Mouse (Mus musculus) mouse trophoblast stem cell (cell line): ENCODE measurements around the gene Olfr49.

ENCODE experiments used
- in situ Hi-C, 2 experiments: fragments of 300-500 bp; cut with MseI, MboI; formaldehyde crosslinking; loops; 2 replicates in 1 of 2; 3 replicates in 1 of 2; pipeline ENCODE4 v1.15.1; 2025

Olfr49 gene

DNA sequence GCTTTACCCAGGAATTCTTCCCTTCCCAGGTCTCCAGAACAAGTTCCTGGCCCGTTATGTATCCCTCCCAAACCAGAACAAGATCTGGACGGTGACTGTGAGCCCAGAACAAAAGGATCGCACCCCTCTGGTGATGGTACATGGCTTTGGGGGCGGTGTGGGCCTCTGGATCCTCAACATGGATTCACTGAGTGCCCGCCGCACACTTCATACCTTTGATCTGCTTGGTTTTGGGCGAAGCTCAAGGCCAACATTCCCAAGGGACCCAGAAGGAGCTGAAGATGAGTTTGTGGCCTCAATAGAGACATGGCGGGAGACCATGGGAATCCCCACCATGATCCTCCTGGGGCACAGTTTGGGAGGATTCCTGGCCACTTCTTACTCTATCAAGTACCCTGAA, 22.1 kb downstream of the Olfr49 start:
- in situ Hi-C loops = no loop called here

DNA sequence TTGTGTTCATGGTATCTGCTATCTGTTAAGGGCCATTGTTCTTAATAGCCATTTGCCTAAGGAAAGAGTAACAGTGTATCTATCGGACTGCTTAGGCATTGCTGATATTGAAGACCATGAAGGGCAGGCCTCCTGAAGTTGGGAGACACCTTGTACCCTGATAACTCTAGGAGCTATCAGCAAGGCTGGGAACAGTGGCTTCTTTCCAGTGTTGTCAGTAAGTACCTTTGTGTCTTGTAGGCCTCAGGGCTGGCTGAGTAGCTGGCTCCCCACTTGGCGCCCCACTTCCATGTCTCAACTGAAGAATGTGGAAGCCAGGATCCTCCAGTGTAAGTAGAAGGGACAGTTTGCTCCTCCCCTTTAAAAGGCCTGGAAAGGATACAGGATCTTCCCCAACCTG, 23.4 kb downstream of the Olfr49 start:
- in situ Hi-C loops = no loop called here

DNA sequence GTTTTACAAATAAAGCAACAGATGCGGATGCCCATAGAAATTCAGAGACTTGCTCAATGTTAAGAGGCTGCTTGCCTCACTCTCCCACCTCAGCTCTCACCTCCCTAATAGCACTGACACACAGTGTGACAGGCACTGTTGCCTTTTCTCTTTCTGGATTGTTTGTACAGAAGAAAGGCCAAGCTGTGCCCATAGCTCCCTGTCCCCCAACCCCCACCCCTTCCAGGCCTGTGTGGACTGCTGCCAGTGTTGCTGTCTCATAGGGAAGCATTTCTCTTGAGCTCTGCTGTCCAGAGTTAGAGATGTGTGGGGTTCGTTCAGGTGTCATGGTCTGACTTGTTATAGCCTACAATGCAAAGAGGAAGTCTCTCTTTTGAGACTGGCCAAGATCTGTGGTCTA, 24.5 kb downstream of the Olfr49 start:
- in situ Hi-C loops = no loop called here

DNA sequence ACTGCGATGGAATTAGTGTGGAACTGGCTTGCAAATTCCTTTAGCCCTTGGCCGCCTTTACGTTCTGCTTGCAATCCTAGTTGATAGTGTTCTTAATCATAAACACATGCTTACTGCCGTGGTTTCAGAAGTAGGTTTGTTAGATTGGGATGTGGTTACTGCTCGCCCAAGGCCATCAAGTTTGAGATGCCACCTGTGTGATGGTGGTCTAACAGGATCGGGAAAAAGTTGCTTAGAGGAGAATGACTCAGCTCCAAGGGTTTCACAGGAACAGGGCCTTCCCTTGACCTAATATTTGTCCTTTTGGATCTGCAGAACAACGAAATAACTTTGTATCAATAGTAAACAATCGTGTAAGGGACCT, 25.0 kb downstream of the Olfr49 start:
- in situ Hi-C loops = no loop called here

DNA sequence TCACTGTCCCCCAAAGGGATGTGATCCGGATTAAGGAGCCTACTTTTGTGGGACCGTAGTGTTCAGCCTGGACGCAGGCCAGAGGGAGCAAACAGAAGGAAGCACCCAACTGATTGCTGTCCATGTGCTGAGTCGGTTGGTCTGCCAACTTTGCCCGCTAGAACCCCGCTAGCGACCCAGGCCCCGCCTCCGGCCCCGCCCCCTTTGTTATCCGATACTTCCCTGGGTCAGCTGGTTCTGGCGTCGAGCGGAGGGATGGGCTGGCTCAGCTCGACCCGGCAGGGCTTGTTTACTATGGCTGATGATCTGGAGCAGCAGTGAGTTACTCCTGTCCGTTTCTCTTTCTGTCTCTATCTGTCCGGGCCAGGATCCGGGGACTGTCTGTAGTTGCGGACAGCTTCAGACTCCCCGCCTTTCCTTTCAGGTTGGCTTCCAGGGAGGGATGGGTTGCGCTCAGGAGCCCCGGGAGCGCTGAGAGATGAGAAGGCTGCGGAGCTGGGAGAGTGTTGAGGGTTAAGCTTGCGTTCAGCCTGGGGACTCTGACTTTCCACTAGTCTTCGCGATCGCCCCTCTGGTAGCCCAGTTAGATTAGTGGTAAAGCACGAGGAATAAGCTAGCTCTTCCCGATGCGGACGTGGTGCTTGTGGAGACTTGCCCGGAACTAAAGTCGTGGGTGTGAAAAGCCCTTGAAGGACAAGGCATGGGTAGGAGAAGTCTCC, 25.6 kb downstream of the Olfr49 start:
- in situ Hi-C loops = no loop called here

DNA sequence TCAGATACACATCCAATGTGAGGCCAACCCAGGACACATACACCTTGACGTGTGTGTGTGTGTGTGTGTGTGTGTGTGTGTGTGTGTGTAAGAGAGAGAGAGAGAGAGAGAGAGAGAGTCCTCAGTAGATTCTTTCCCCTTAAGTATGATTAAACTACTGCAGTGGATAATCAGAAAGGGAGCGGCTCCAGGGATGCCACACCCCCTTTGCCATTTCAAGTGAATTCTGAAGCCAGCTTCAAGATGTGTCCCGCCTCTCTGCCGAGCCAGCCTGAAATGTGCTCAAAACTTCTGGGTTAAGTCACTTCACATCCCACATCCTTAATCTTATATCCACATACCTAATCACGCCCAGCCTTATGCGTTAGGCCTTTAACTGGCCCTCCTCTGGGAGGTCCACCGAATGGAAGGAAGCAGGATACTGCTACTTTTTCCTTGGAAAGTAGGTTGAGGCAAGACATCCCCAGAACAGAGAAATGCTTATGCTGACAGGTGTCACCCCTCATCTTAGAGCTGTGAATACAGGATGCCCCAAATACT, 26.5 kb downstream of the Olfr49 start:
- in situ Hi-C loops = no loop called here

DNA sequence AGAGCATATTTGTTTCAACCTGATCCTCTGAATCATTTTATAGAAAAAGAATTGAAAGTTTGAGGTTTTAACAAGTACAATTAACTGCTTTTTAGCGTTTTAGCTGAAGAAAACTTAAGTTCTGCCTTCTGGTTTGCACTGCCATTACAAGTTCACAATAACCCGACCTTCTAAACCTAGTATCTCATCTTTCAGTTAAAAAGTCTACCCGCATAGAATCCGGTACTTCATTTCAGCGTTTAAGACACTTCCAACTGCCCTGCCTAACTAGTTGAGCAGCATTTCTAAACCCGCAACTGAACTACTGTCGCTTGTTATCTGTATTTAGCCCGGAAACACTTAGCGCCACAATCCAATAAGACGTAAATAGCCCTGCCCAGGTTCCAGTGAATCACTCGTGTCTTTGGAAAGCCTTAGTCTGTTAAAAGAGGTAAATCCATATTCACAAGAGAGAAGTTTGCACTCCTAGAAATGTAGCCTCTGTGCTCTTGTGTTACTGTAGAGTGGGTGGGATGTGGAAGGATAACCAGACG, 30.0 kb downstream of the Olfr49 start:
- in situ Hi-C loops = no loop called here

DNA sequence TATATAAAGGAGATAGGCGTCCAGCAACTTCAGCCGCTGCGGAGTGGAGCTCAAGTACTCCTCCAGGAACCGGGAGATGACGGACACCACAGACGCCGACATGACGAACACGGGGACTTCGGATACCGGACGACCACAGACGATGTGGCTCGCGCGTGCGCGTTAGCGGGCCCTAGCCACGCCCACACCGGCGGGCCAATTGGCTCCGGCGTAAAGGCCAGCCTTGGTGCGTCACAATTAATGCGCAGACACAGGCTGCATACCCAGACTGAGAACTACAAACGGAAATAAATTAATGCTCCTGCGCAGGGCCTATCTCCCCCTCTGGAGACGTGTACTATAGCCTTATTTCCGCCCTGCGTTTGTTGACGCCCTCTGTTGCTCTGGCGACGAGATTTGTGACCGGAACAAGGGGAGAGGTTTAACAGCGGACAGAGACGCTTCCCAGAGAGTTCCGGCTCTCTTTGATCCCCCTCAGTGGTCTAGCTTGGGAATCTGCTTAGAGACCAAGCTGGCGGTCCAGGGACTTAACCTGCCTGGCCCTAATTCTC, 30.9 kb downstream of the Olfr49 start, which contains the start of the genes Dad1 and Abhd4:
Gene Dad1 (minus strand): TSS at position 364 of the 551 bp plus-strand sequence.
Gene Abhd4 (plus strand): TSS at position 448 of the 551 bp plus-strand sequence.
- in situ Hi-C loops = no loop called here

DNA sequence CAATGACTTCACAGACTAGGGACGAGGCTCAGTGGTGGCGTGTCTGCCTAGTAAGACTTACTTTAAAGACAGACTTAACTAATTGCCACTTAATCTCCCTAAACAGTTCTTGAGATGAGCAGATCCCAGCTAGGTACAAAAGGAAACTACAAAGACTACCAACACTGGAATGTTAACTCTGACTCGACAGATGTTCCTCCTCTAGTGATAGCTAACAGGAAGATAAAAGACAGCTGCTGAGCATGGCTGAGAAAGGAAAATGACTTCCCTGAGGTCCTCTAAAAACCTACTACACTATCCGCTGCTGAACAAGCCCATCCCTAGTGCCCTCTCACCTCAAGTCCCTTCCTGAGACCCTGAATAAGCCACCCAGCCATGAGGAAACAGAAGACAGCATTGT, 34.6 kb downstream of the Olfr49 start:
- in situ Hi-C loops = no loop called here

DNA sequence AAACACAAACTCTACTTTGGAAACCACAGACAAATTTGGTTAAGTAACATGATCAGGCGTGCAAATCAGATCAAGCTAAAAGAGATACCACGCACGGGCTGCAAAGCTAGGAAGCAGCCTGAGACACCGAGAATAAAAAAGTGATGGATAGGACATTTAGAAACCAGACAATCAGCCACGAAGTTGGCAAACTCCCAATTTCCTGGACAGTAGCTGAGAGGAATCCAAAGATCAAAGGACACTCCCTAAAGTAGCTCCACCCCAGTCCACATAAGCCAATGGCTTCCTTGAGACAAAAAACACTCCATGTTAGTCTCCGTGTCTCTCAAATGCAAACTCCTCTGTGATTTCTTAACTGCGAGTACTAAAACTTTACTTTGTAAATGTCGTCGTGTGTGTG, 35.4 kb downstream of the Olfr49 start:
- in situ Hi-C loops = loop anchor here (10.0 to 25.0 kb wide), 2 partner anchors 85 to 163 kb away; partner anchors contain the start of gene Slc7a7 (in 1 of the 2)

DNA sequence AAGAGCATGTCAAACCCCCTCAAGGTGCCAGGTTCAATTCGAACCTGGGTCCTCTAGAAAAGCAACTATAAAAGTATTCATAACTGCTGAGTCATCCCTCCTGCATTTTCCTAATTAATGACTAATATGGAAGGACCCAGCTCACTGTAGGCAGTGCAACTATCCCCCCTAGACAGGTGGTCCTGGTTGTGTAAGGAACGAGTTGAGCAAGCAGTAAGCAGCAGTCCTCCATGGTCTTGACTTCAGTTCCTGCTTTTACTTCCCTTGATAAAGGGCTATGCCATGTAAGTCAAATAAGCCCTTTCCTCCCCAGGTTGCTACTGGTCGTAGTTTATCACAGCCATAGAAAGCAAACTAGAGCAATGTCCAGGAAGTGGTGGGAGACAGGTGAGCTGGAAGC, 38.5 kb downstream of the Olfr49 start:
- in situ Hi-C loops = loop anchor here (10.0 to 25.0 kb wide), 2 partner anchors 89 to 166 kb away; partner anchors contain the start of gene Slc7a7 (in 1 of the 2)

DNA sequence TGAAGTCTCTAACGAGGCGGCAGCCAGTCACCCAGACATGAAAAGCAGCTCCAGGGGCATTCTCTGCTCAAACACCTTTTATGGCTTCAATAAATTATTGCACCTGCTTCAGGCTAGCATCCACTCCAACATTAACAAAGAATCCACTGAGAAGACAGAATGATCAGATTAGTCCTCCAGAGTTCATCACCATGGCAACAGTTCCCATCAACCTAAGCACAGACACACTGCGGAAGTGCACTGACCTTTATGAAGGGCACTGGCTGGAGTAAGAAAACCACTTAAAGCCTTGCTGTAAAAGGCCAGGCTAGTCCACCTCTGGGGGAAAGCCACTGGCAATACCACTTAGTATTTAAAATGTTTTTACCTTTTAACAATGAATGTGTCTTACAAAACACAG, 40.6 kb downstream of the Olfr49 start:
- in situ Hi-C loops = loop anchor here (10.0 to 25.0 kb wide), 2 partner anchors 91 to 168 kb away; partner anchors contain the start of gene Slc7a7 (in 1 of the 2)

DNA sequence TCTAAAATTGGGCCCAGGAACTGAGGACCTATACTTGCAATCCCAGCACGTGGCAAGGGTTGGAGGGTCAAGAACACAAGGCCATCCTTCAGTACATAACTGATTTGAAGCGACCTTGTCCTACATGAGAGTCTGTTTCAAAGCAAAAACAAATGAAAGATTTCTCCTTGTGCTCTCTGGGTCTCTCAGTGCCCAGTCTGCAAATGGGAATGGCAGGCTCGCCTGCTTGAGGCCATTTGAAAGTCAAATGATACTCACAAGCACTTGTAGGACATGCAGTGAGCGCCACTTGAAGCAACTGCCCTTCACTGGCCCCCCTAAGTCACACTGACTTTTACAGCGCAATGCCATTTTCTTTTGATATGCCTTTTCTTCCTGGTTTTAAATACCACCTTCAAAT, 44.2 kb downstream of the Olfr49 start:
- in situ Hi-C loops = loop anchor here (10.0 to 25.0 kb wide), 2 partner anchors 94 to 172 kb away; partner anchors contain the start of gene Slc7a7 (in 1 of the 2)

DNA sequence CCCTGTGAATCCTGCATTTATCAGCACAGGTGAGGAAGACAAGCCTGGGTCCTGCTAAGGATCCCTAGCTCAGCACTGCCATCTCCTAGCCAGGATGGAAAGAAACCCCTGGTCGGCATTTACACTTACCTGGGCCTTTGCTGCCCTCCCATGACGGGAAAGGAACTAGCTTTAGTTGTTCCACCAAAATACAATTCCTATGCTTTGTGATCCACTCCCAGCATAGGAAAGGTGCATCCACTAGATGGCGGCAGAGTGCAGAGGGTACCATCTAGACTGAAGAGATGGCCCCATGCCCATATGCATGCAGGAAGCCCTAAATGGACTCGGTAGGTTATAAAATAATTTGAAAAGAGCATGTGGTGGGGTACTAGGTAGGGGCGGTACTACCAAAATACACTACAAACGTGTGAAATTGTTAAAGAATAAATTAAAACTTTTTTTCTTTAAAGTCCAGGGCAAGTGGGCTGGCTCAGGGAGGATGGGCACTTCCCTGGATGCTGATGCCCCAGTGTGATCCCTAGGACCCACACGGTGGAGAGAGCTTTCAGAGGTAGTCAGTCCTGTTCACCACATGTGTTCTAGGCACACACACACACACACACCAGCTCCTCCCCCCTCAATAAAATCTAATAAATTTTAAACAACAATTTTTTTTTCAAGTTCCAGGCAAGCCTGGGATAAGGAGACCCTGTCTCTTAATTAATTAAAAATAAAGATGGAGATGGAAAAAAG, 45.6 kb downstream of the Olfr49 start:
- in situ Hi-C loops = loop anchor here in 1 of 2 experiments (25.0 kb wide), 1 partner anchor 173 kb away; the partner anchor contains the start of gene Slc7a7

DNA sequence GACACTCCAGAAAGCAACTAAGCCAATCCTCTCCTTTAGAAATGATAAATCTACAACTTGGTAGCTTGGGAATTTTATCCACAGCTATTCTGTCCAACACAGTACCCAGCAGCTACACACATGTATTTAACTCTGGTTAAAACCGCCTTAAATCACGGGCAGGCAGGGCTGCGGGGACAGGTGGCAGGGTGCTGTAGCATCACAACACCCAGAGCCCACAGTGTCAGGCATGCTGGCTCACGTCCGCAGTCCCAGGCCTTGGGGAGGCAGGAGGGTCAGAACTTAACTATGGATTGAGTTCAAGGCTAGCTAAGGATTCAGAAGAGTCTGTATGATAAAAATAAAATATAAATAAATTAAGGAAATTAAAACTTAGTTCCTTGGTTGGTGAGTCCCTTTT, 47.9 kb downstream of the Olfr49 start:
- in situ Hi-C loops = loop anchor here in 1 of 2 experiments (25.0 kb wide), 1 partner anchor 175 kb away; the partner anchor contains the start of gene Slc7a7

DNA sequence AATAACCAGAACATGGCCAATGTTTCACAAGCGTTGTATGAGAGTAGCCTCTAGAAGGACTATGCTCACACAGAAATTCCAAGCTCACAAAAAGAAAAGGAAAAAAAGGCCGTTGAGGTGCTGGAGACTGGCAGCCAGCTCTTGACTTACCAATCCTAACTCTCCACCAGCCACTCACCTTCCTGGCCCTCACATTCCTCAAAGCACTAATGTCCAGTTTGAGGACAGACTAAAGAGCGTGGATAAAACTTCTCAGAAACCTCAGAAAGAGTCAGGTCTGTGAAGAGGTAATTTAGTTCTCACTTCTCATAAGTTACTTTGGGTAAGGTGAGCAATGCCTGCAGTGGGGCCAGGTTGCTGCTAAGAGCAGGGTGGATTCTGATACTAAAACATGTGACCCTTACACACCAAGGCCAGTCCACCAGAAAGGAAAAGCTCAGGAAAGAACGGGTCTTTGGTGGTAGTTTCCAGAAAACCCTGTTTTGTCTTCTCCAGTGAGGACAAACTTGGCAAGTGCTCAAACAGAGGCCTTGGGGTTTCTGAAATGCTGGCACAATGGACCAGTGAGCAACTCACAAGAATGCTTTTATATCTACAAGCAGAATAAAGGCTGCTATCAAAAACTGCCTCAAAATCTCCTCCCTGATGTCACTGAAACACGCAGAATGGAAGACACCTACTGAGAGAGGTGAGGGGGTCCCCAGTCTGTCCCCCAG, 48.8 kb downstream of the Olfr49 start:
- in situ Hi-C loops = loop anchor here in 1 of 2 experiments (25.0 kb wide), 1 partner anchor 176 kb away; the partner anchor contains the start of gene Slc7a7

DNA sequence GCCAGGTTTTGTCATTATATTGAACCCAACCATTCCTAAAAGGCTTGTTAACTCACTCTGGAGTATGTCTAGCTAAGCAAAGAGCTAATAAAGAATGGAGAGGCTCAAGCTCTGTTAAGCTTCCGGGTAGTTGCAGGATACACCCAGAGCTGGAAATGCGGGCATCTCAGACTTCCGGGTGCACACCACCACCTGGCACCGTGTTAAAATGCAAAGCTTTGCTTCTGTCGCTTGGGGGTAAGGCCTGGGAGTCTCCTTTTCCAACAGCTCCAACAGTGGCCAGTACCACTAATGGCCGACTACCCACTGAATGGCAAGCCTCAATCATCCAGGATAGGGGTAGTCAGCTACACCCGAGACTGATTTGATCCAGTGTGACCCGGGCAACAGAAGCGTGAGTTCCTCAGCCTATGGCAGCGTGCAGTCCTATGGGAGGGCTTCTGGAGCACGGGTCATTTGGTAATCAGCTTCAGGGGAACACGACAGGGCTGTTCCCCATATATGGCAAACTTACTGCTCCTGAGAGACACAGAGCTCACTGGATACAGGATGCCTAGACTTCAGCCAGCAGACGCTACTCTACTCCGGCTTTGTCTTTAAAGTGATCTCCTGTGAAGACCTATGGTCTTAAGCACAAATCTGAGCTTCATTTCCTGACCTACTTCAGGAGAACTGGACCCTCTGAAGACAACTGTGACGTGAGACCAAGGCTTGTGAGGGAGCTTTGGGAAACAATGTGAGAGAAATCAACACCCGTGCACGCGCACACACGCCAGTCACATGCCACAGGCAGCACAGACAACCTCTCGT, 50.3 kb downstream of the Olfr49 start:
- in situ Hi-C loops = loop anchor here in 1 of 2 experiments (25.0 kb wide), 1 partner anchor 178 kb away; the partner anchor contains the start of gene Slc7a7

DNA sequence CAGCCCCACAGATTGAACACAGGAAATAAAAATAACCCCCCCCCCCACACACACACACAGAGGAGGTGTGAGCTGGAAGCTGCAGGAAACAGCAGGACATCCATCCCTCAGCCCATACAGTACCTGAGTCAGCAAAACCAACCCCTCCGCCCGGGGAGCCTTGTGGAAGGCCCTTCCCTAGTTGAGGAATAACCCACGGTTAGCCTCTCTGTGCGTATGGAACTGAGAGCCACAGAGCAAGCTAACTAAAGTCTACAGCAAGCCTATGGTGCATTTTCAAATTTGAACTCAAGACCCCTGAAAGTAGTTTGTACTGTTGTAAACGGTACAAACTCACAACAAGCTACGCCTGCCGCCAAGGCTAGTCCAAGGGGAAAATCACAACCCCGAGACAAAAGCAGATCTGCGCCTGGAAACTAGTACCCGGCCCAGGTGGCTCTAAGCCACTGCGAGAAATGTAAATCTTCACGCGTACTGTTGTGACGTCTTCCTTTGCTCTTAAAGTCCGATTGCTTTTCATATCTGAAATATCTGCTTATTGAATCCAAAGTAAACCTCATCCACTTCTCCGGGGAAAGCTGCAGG, 51.1 kb downstream of the Olfr49 start:
- in situ Hi-C loops = loop anchor here in 1 of 2 experiments (25.0 kb wide), 1 partner anchor 179 kb away; the partner anchor contains the start of gene Slc7a7

DNA sequence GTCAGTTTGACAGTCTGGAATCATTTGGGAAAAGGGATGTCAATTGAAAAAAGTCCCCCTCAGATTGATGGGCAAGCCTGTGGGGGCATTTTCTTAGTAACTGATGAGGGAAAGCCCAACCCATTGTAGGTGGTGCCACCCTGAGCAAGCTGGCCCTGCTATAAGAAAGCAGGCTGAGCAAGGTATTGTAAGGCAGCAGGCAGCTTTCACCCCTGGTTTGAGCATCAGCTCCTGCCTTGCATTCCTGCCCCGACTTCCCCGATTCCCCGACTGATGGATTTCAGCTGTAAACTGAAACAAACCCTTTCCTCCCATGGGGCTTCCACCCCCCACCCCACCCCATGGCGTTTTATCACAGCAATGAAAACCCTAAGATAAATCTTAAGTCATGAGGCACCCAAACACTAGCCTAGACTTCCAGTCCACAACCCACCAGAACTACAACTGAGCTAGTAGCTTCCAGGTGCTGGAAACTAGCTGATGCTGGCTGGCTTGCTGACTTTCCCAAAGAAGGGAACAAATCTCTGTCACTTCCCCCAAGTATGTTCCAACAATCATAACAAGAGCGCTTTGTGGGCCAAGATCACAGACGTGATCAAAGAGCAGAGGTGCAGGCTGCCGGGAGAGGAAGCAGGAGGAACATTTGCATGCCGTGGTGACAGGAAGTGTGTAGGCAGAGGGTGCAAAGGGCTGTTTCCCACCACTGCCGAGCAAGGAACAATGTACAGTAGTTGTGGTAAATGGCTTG, 51.8 kb downstream of the Olfr49 start:
- in situ Hi-C loops = loop anchor here in 1 of 2 experiments (25.0 kb wide), 1 partner anchor 179 kb away; the partner anchor contains the start of gene Slc7a7
